Mouse (Mus musculus): ENCODE measurements around the gene Apex2.
A peak's percentile ranks its signal among the peaks of the same experiment; 100 is the strongest.
"Not testable (repeated sequence)": the region's sequence is repeated elsewhere in the genome, so short reads cannot be mapped to it uniquely, and the experiment has no call there.

The Apex2 gene

GRCm38 (mm10) chrX:150487811-150488210 lies 101.9 kb downstream of the Apex2 start:
- not testable (repeated sequence) for DNase-seq (ENCODE audit: low read depth, low spot score)

- DNase-seq (ENCODE audit: low read depth, low spot score): not testable (repeated sequence)
Observed at GRCm38 (mm10) chrX:150486314-150487030, 103.2 kb downstream of the Apex2 start.

- peak; percentile 87 for DNase-seq (ENCODE audit: low read depth, low spot score)
Observed at GRCm38 (mm10) chrX:150477854-150478780, 111.6 kb downstream of the Apex2 start.

GRCm38 (mm10) chrX:150471416-150471815 lies 118.3 kb downstream of the Apex2 start:
- DNase-seq (ENCODE audit: low read depth, low spot score): no peak

All from ES-CJ7 (cell line).